Mouse (Mus musculus): ENCODE measurements at regions not wholly inside any gene's neighbourhood (a gene's known extent, or its start where the extent isn't known, plus 50 kb on each side); places are given as distances from the start of the nearest gene placed in this dataset.

DNA sequence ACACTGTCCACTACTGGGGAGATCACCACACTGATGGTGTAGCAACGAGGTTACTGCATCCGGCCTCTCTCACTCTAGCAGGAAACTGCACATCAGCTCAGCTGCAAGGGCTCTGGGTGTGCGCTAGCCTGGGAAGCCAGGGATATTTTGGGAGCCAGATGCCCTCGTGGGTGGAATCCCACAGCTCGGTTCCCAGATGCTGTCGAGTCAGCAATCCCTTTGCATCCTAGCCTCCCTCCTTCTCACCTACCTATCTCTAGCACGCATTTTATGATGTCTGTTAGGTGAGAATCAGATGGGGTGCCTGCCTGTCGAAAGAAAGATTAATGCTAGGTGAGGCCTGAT is 316.8 kb downstream of the Ptpru start:
- H3K36me3 ChIP-seq (ENCODE audit: control insufficient read depth, insufficient read depth, low read length, poor library complexity, severe bottlenecking), result no peaks in the 10 kb centered on the region
- H3K4me3 ChIP-seq (ENCODE audit: low read depth, low read length), result no peak overlapping the region
- no peak overlapping the region for H3K9ac ChIP-seq (ENCODE audit: low read depth, poor library complexity, severe bottlenecking)
- H3K4me1 ChIP-seq (ENCODE audit: control insufficient read depth, insufficient read depth, low read length), result no peaks in the 10 kb centered on the region
- no peaks in the 10 kb centered on the region for H3K27me3 ChIP-seq (ENCODE audit: control insufficient read depth, insufficient read depth, low read length, poor library complexity, severe bottlenecking)
- no peak for TF ChIP-seq POLR2A (IDR thresholded peaks at IDR 0.05; ENCODE audit: insufficient read depth, low read length)
- no peak for TF ChIP-seq EP300 (IDR thresholded peaks at IDR 0.05; ENCODE audit: insufficient read depth, low read depth, low read length)
- TF ChIP-seq CTCF (IDR thresholded peaks at IDR 0.05; ENCODE audit: low read depth, low read length), result no peak
- H3K9me3 ChIP-seq (replicated peaks; ENCODE audit: control insufficient read depth, insufficient read depth, low read length, poor library complexity, severe bottlenecking), result no peaks in the 10 kb centered on the region
- H3K27ac ChIP-seq (ENCODE audit: insufficient read depth, low read length), result no peak overlapping the region

DNA sequence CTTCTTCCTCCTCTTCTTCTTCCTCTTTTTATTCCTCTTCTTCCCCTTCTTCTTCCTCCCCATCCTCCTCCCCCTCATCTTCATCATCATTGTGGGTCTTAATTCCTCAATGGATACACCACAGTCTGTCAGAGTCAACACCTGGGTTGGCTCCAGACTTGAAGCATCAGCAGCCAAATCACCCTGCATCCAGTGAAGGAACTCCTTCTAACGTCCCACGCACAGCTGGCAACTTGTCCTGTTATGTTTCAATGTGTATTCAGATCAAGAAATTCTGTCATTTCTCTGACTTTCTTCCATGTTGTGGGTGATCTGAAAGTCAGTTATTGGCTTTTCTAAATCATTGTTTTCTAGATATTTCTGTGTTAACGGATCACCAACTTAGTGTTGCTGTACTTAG is 312.9 kb downstream of the Ptpru start:
- Histone ChIP-seq H3K36me3 (ENCODE audit: control insufficient read depth, insufficient read depth, low read length, poor library complexity, severe bottlenecking) (no peaks in the 10 kb centered on the region), H3K27me3 (ENCODE audit: control insufficient read depth, insufficient read depth, low read length, poor library complexity, severe bottlenecking) (no peaks in the 10 kb centered on the region), H3K4me1 (ENCODE audit: control insufficient read depth, insufficient read depth, low read length) (no peaks in the 10 kb centered on the region), H3K27ac (ENCODE audit: insufficient read depth, low read length) (no peak overlapping the region), H3K4me3 (ENCODE audit: low read depth, low read length) (no peak overlapping the region), H3K9me3 (replicated peaks; ENCODE audit: control insufficient read depth, insufficient read depth, low read length, poor library complexity, severe bottlenecking) (no peaks in the 10 kb centered on the region), H3K9ac (ENCODE audit: low read depth, poor library complexity, severe bottlenecking) (no peak overlapping the region)
- TF ChIP-seq POLR2A (IDR thresholded peaks at IDR 0.05; ENCODE audit: insufficient read depth, low read length) (no peak), CTCF (IDR thresholded peaks at IDR 0.05; ENCODE audit: low read depth, low read length) (no peak)

DNA sequence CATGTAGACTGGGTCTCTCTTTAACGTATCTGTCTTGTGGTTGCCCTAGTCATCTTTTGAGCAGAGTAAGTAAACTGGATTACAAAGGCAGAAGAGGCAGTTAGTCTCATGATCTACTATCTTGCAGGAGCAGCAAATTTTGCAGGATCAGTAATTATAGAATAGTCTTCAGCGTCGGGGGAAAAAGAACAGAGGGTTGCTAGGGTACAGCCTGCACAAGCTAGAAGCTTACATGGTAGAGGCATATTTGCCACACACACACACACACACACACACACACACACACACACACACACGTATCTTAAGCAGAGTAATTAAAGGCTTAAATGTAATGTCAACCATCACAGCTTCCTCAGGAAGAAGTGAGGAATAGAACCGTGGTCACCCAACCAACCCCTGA is 307.6 kb downstream of the Ptpru start:
- TF ChIP-seq POLR2A (IDR thresholded peaks at IDR 0.05; ENCODE audit: insufficient read depth, low read length), result no peak
- TF ChIP-seq CTCF (IDR thresholded peaks at IDR 0.05; ENCODE audit: low read depth, low read length), result no peak
- no peak for TF ChIP-seq EP300 (IDR thresholded peaks at IDR 0.05; ENCODE audit: insufficient read depth, low read depth, low read length)
- Histone ChIP-seq H3K4me3 (ENCODE audit: low read depth, low read length) (no peak overlapping the region), H3K9me3 (replicated peaks; ENCODE audit: control insufficient read depth, insufficient read depth, low read length, poor library complexity, severe bottlenecking) (no peaks in the 10 kb centered on the region; the same call in 1 of the 2 replicates), H3K27me3 (ENCODE audit: control insufficient read depth, insufficient read depth, low read length, poor library complexity, severe bottlenecking) (no peaks in the 10 kb centered on the region), H3K27ac (ENCODE audit: insufficient read depth, low read length) (no peak overlapping the region), H3K36me3 (ENCODE audit: control insufficient read depth, insufficient read depth, low read length, poor library complexity, severe bottlenecking) (no peaks in the 10 kb centered on the region), H3K9ac (ENCODE audit: low read depth, poor library complexity, severe bottlenecking) (no peak overlapping the region), H3K4me1 (ENCODE audit: control insufficient read depth, insufficient read depth, low read length) (no peaks in the 10 kb centered on the region)

DNA sequence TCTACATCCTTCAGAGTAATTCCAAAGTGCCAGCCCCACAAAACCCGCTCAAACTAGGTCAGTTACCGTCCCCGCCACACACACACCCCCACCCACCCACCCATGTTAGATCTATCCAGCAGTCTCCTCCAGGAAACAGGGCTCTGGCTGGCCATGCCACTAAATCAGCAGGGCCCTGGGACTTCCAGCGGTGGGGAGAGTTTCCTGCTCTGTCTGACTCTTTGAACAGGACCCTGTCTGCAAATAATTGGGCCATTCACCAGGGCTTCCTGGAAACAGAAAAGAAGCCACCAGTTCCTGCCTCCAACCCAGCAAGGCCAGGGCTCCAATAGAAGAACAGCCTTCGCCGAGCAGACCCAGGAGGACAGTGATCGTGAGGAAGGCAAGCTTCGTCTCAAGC is 307.1 kb downstream of the Ptpru start:
- no peaks in the 10 kb centered on the region for H3K27me3 ChIP-seq (ENCODE audit: control insufficient read depth, insufficient read depth, low read length, poor library complexity, severe bottlenecking)
- H3K27ac ChIP-seq (ENCODE audit: insufficient read depth, low read length), result no peak overlapping the region
- no peak overlapping the region for H3K9ac ChIP-seq (ENCODE audit: low read depth, poor library complexity, severe bottlenecking)
- no peak overlapping the region for H3K4me3 ChIP-seq (ENCODE audit: low read depth, low read length)
- H3K9me3 ChIP-seq (replicated peaks; ENCODE audit: control insufficient read depth, insufficient read depth, low read length, poor library complexity, severe bottlenecking), result no peaks in the 10 kb centered on the region; the same call in 1 of the 2 replicates
- H3K4me1 ChIP-seq (ENCODE audit: control insufficient read depth, insufficient read depth, low read length), result no peaks in the 10 kb centered on the region
- no peaks in the 10 kb centered on the region for H3K36me3 ChIP-seq (ENCODE audit: control insufficient read depth, insufficient read depth, low read length, poor library complexity, severe bottlenecking)
- TF ChIP-seq CTCF (IDR thresholded peaks at IDR 0.05; ENCODE audit: low read depth, low read length), result no peak
- TF ChIP-seq EP300 (IDR thresholded peaks at IDR 0.05; ENCODE audit: insufficient read depth, low read depth, low read length), result no peak
- TF ChIP-seq POLR2A (IDR thresholded peaks at IDR 0.05; ENCODE audit: insufficient read depth, low read length), result no peak

DNA sequence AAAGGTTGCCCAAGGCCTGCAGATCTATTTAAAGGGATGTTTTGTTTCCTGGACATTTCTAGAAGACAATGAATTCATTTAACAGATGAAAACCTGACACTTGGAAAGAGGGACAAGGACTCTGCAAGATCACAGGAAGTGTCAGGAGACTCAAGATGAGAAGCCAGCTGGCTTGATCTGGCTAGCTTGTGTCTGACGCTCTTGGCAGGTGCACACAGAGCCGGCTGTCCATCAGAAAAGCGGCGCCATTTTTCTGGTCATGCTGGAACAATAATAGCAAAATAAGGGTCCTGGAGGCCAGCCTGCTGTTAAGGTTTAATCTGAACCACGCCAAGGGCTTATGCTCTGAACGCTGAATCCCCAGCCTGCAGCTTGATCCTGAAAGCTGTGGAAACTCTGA is 303.3 kb downstream of the Ptpru start:
- no peaks in the 10 kb centered on the region for H3K4me1 ChIP-seq (ENCODE audit: control insufficient read depth, insufficient read depth, low read length)
- H3K36me3 ChIP-seq (ENCODE audit: control insufficient read depth, insufficient read depth, low read length, poor library complexity, severe bottlenecking), result no peaks in the 10 kb centered on the region
- no peaks in the 10 kb centered on the region for H3K27me3 ChIP-seq (ENCODE audit: control insufficient read depth, insufficient read depth, low read length, poor library complexity, severe bottlenecking)
- no peak overlapping the region for H3K4me3 ChIP-seq (ENCODE audit: low read depth, low read length)
- no peak overlapping the region for H3K9ac ChIP-seq (ENCODE audit: low read depth, poor library complexity, severe bottlenecking)
- H3K27ac ChIP-seq (ENCODE audit: insufficient read depth, low read length), result no peak overlapping the region
- no peaks in the 10 kb centered on the region; the same call in 1 of the 2 replicates for H3K9me3 ChIP-seq (replicated peaks; ENCODE audit: control insufficient read depth, insufficient read depth, low read length, poor library complexity, severe bottlenecking)
- TF ChIP-seq CTCF (IDR thresholded peaks at IDR 0.05; ENCODE audit: low read depth, low read length), result no peak

DNA sequence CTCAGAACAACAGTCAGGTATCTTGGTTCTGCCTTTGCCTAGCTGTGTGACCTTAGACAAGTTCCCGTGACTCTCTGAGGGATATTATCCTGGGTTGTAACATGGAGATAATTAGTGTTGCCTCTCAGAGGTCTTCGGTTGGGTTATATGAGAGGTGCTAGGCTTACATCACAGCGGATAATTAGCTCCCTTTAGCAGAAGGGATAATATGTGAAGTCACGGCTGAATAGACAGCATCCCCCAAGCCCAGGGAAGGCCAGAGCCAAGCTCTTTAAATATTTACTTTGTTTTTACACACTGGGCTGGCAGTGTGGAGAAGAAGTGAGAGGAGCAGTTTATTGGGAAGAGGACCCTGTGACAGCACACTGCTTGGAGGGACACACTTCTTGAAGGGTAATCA is 299.9 kb downstream of the Ptpru start:
- no peak for TF ChIP-seq CTCF (IDR thresholded peaks at IDR 0.05; ENCODE audit: low read depth, low read length)
- no peak overlapping the region for H3K4me3 ChIP-seq (ENCODE audit: low read depth, low read length)
- no peaks in the 10 kb centered on the region for H3K27me3 ChIP-seq (ENCODE audit: control insufficient read depth, insufficient read depth, low read length, poor library complexity, severe bottlenecking)

More for the DNA sequence above, 299.9 kb downstream of the Ptpru start:
- Histone ChIP-seq H3K27ac (ENCODE audit: insufficient read depth, low read length) (no peak overlapping the region), H3K4me1 (ENCODE audit: control insufficient read depth, insufficient read depth, low read length) (no peaks in the 10 kb centered on the region), H3K9ac (ENCODE audit: low read depth, poor library complexity, severe bottlenecking) (no peak overlapping the region), H3K9me3 (replicated peaks; ENCODE audit: control insufficient read depth, insufficient read depth, low read length, poor library complexity, severe bottlenecking) (no peaks in the 10 kb centered on the region), H3K36me3 (ENCODE audit: control insufficient read depth, insufficient read depth, low read length, poor library complexity, severe bottlenecking) (no peaks in the 10 kb centered on the region)

All from ES-Bruce4 (cell line).